Mouse (Mus musculus) macrophage (primary cell): ENCODE measurements around the gene Hectd2. TPM values are rescaled to one million over a fixed set of nuclear protein-coding genes. Genes with fewer than 3 reads are reported as not detected.

Experiments used
- polyA plus RNA-seq: library from polyadenylated mRNA; stranded (reverse); fragments of 250-400 nt; gene quantifications from 3 replicates; pipeline ENCODE4 v1.2.4, GENCODE M21; 2018; ENCODE audit warnings: inconsistent platforms

Gene Hectd2
- polyA plus RNA-seq, 1 experiment from 2014 or later, result 0.24 TPM

Other genes starting within 250 kb of the Hectd2 start
- gene Pcgf5, start 206.3 kb upstream of the Hectd2 start, polyA plus RNA-seq, result 9.2 to 10.3 TPM (median 10.0 TPM) in 3 replicates
- 0.07 to 0.09 TPM in 2 of 3 replicates, not detected in the other for gene Ppp1r3c, start 182.0 kb downstream of the Hectd2 start, polyA plus RNA-seq